Mouse (Mus musculus): ENCODE results near the gene Sumf1. TPM values are rescaled to one million over a fixed set of nuclear protein-coding genes. Genes with fewer than 3 reads are reported as not detected.

Sumf1 gene
- polyA plus RNA-seq, 1 experiment from 2014 or later: 15.0 TPM

GRCm38 (mm10) chr6:108132268-108132935, 53.0 kb downstream of the Sumf1 start:
- DNase-seq (ENCODE audit: low spot score) (no peak), ATAC-seq (replicated peaks; ENCODE audit: low FRiP score) (no peak)
- H3K36me3 ChIP-seq (ENCODE audit: control insufficient read depth, insufficient read depth, low read length): no peaks in the 10 kb centered on the region
- H3K4me2 ChIP-seq (ENCODE audit: low read depth, low read length, severe bottlenecking): no peak overlapping the region
- no peaks in the 10 kb centered on the region for H3K9me3 ChIP-seq (ENCODE audit: control insufficient read depth, low read length)
- no peak overlapping the region for H3K4me3 ChIP-seq (ENCODE audit: low read depth, low read length)
- WGBS: 94% methylated on average over 5 of the region's 5 CpGs
- H3K27me3 ChIP-seq (ENCODE audit: control insufficient read depth, insufficient read depth, low read length): no peaks in the 10 kb centered on the region
- H3K9ac ChIP-seq (ENCODE audit: low read length): no peak overlapping the region
- H3K27ac ChIP-seq (ENCODE audit: low read depth, low read length): no peak overlapping the region
- H3K4me1 ChIP-seq (replicated peaks; ENCODE audit: control insufficient read depth, insufficient read depth, low read length): no peaks in the 10 kb centered on the region

DNA sequence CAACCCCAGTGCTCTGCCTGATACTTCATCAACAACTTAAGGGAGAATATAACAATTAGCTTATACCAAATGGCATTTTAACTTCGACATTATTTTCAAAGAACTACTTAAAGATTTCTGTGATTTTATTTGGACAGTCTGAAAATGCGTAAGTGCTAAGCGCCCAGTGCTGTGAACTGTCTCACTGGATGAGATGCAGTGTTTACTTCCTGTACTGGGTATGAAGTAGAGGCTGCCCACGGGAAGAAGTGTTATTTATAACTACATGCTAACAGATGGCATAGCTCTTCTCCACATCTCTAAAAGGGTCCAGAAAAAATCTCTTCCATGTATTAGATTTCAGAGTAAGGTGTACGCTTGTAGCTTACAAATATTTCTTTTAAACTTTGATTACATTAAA, 54.7 kb downstream of the Sumf1 start:
- Histone ChIP-seq H3K27ac (ENCODE audit: low read depth, low read length) (no peak overlapping the region), H3K36me3 (ENCODE audit: control insufficient read depth, insufficient read depth, low read length) (no peaks in the 10 kb centered on the region), H3K9ac (ENCODE audit: low read length) (no peak overlapping the region), H3K9me3 (ENCODE audit: control insufficient read depth, low read length) (no peaks in the 10 kb centered on the region), H3K27me3 (ENCODE audit: control insufficient read depth, insufficient read depth, low read length) (no peaks in the 10 kb centered on the region), H3K4me3 (ENCODE audit: low read depth, low read length) (no peak overlapping the region), H3K4me2 (ENCODE audit: low read depth, low read length, severe bottlenecking) (no peak overlapping the region), H3K4me1 (replicated peaks; ENCODE audit: control insufficient read depth, insufficient read depth, low read length) (no peaks in the 10 kb centered on the region)
- WGBS: 91% methylated on average over 5 of the region's 5 CpGs
- ATAC-seq (replicated peaks; ENCODE audit: low FRiP score) (no peak), DNase-seq (ENCODE audit: low spot score) (no peak)

- no peak overlapping the region for H3K9ac ChIP-seq (ENCODE audit: low read length)
- no peak overlapping the region for H3K27ac ChIP-seq (ENCODE audit: low read depth, low read length)
- no peaks in the 10 kb centered on the region for H3K27me3 ChIP-seq (ENCODE audit: control insufficient read depth, insufficient read depth, low read length)
- ATAC-seq (replicated peaks; ENCODE audit: low FRiP score): no peak
- DNase-seq (ENCODE audit: low spot score): no peak
- WGBS: 93% methylated on average over 3 of the region's 3 CpGs
- H3K4me1 ChIP-seq (replicated peaks; ENCODE audit: control insufficient read depth, insufficient read depth, low read length): no peaks in the 10 kb centered on the region
- no peaks in the 10 kb centered on the region for H3K9me3 ChIP-seq (ENCODE audit: control insufficient read depth, low read length)
- no peak overlapping the region for H3K4me3 ChIP-seq (ENCODE audit: low read depth, low read length)
- no peaks in the 10 kb centered on the region for H3K36me3 ChIP-seq (ENCODE audit: control insufficient read depth, insufficient read depth, low read length)
- H3K4me2 ChIP-seq (ENCODE audit: low read depth, low read length, severe bottlenecking): no peak overlapping the region
These were observed 58.8 kb downstream of the Sumf1 start for GRCm38 (mm10) chr6:108126631-108127030.

GRCm38 (mm10) chr6:108125474-108125873, 59.9 kb downstream of the Sumf1 start:
- DNase-seq (ENCODE audit: low spot score) (no peak), ATAC-seq (replicated peaks; ENCODE audit: low FRiP score) (0 out of 2 replicates have a peak, but pooled peaks have one; percentile 51)
- Histone ChIP-seq H3K4me3 (ENCODE audit: low read depth, low read length) (no peak overlapping the region), H3K27me3 (ENCODE audit: control insufficient read depth, insufficient read depth, low read length) (no peaks in the 10 kb centered on the region), H3K36me3 (ENCODE audit: control insufficient read depth, insufficient read depth, low read length) (no peaks in the 10 kb centered on the region), H3K9ac (ENCODE audit: low read length) (no peak overlapping the region), H3K9me3 (ENCODE audit: control insufficient read depth, low read length) (no peaks in the 10 kb centered on the region), H3K27ac (ENCODE audit: low read depth, low read length) (no peak overlapping the region), H3K4me1 (replicated peaks; ENCODE audit: control insufficient read depth, insufficient read depth, low read length) (no peaks in the 10 kb centered on the region), H3K4me2 (ENCODE audit: low read depth, low read length, severe bottlenecking) (no peak overlapping the region)
- WGBS: 34% methylated on average over 1 of the region's 1 CpGs

DNA sequence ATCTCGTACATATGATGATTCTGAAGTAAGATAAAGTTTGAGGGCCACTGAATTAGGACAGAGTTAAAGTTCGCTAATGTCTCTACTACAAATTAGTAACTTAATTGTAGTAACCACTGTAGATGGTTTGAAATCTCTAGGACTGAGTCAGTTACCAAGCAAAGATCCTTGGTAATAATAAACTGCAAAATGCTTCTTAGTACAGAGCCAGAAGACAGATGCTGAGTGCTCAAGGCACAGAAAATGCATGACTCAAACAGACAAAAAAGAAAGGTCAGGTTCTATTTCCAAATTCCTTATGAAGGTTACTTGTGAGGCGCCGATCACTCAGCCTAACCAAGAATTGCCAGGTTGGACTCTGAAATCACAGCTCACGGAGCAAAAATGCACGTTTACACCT, 67.5 kb downstream of the Sumf1 start:
- Histone ChIP-seq H3K36me3 (ENCODE audit: control insufficient read depth, insufficient read depth, low read length) (no peaks in the 10 kb centered on the region), H3K9ac (ENCODE audit: low read length) (no peak overlapping the region), H3K9me3 (ENCODE audit: control insufficient read depth, low read length) (no peaks in the 10 kb centered on the region), H3K27me3 (ENCODE audit: control insufficient read depth, insufficient read depth, low read length) (no peaks in the 10 kb centered on the region), H3K4me3 (ENCODE audit: low read depth, low read length) (no peak overlapping the region), H3K27ac (ENCODE audit: low read depth, low read length) (no peak overlapping the region), H3K4me1 (replicated peaks; ENCODE audit: control insufficient read depth, insufficient read depth, low read length) (no peaks in the 10 kb centered on the region), H3K4me2 (ENCODE audit: low read depth, low read length, severe bottlenecking) (no peak overlapping the region)
- no peak for DNase-seq (ENCODE audit: low spot score)
- no peak for ATAC-seq (replicated peaks; ENCODE audit: low FRiP score)
- 92% methylated on average over 6 of the region's 6 CpGs for WGBS

GRCm38 (mm10) chr6:108114971-108115370, 70.4 kb downstream of the Sumf1 start:
- Histone ChIP-seq H3K27ac (ENCODE audit: low read depth, low read length) (no peak overlapping the region), H3K4me2 (ENCODE audit: low read depth, low read length, severe bottlenecking) (no peak overlapping the region), H3K27me3 (ENCODE audit: control insufficient read depth, insufficient read depth, low read length) (no peaks in the 10 kb centered on the region), H3K4me1 (replicated peaks; ENCODE audit: control insufficient read depth, insufficient read depth, low read length) (no peaks in the 10 kb centered on the region), H3K9me3 (ENCODE audit: control insufficient read depth, low read length) (no peaks in the 10 kb centered on the region), H3K9ac (ENCODE audit: low read length) (no peak overlapping the region), H3K4me3 (ENCODE audit: low read depth, low read length) (no peak overlapping the region), H3K36me3 (ENCODE audit: control insufficient read depth, insufficient read depth, low read length) (no peaks in the 10 kb centered on the region)
- WGBS: 95% methylated on average over 1 of the region's 1 CpGs
- no peak for ATAC-seq (replicated peaks; ENCODE audit: low FRiP score)
- no peak for DNase-seq (ENCODE audit: low spot score)

- ATAC-seq (replicated peaks; ENCODE audit: low FRiP score) (no peak), DNase-seq (ENCODE audit: low spot score) (no peak)
- no peaks in the 10 kb centered on the region for H3K36me3 ChIP-seq (ENCODE audit: control insufficient read depth, insufficient read depth, low read length)
- no peak overlapping the region for H3K9ac ChIP-seq (ENCODE audit: low read length)
- H3K27me3 ChIP-seq (ENCODE audit: control insufficient read depth, insufficient read depth, low read length): no peaks in the 10 kb centered on the region
- no peak overlapping the region for H3K27ac ChIP-seq (ENCODE audit: low read depth, low read length)
- H3K4me1 ChIP-seq (replicated peaks; ENCODE audit: control insufficient read depth, insufficient read depth, low read length): no peaks in the 10 kb centered on the region
- H3K4me2 ChIP-seq (ENCODE audit: low read depth, low read length, severe bottlenecking): no peak overlapping the region
- no peaks in the 10 kb centered on the region for H3K9me3 ChIP-seq (ENCODE audit: control insufficient read depth, low read length)
- no peak overlapping the region for H3K4me3 ChIP-seq (ENCODE audit: low read depth, low read length)
These were observed 73.7 kb downstream of the Sumf1 start for GRCm38 (mm10) chr6:108111693-108112092.

- Histone ChIP-seq H3K9ac (ENCODE audit: low read length) (no peak overlapping the region), H3K4me2 (ENCODE audit: low read depth, low read length, severe bottlenecking) (no peak overlapping the region), H3K27ac (ENCODE audit: low read depth, low read length) (no peak overlapping the region), H3K36me3 (ENCODE audit: control insufficient read depth, insufficient read depth, low read length) (no peaks in the 10 kb centered on the region), H3K4me3 (ENCODE audit: low read depth, low read length) (no peak overlapping the region), H3K9me3 (ENCODE audit: control insufficient read depth, low read length) (no peaks in the 10 kb centered on the region), H3K27me3 (ENCODE audit: control insufficient read depth, insufficient read depth, low read length) (no peaks in the 10 kb centered on the region), H3K4me1 (replicated peaks; ENCODE audit: control insufficient read depth, insufficient read depth, low read length) (no peaks in the 10 kb centered on the region)
- ATAC-seq (replicated peaks; ENCODE audit: low FRiP score) (no peak), DNase-seq (ENCODE audit: low spot score) (no peak)
- WGBS: 81% methylated on average over 4 of the region's 4 CpGs
These were observed 75.0 kb downstream of the Sumf1 start for GRCm38 (mm10) chr6:108110336-108110735.

- DNase-seq (ENCODE audit: low spot score): no peak
- no peak overlapping the region for H3K4me2 ChIP-seq (ENCODE audit: low read depth, low read length, severe bottlenecking)
- H3K9ac ChIP-seq (ENCODE audit: low read length): no peak overlapping the region
- H3K4me3 ChIP-seq (ENCODE audit: low read depth, low read length): no peak overlapping the region
- ATAC-seq (replicated peaks; ENCODE audit: low FRiP score): no peak
- no peak overlapping the region for H3K27ac ChIP-seq (ENCODE audit: low read depth, low read length)
- no peaks in the 10 kb centered on the region for H3K9me3 ChIP-seq (ENCODE audit: control insufficient read depth, low read length)
- H3K36me3 ChIP-seq (ENCODE audit: control insufficient read depth, insufficient read depth, low read length): no peaks in the 10 kb centered on the region
- no peaks in the 10 kb centered on the region for H3K27me3 ChIP-seq (ENCODE audit: control insufficient read depth, insufficient read depth, low read length)
- H3K4me1 ChIP-seq (replicated peaks; ENCODE audit: control insufficient read depth, insufficient read depth, low read length): no peaks in the 10 kb centered on the region
These were observed 78.0 kb downstream of the Sumf1 start for GRCm38 (mm10) chr6:108107376-108107775.

All from forebrain, embryonic 11.5 days (tissue).